Mouse (Mus musculus) intestine, postnatal 0 days (tissue): ENCODE data around the gene Rasip1. TPM values are rescaled to one million over a fixed set of nuclear protein-coding genes. Genes with fewer than 3 reads are reported as not detected.

Experiments used
- ATAC-seq: fragments of 200-750 bp; cut with Nextera tagmentation; 2 replicates; pipeline ENCODE4 v1.8.0; 2017; ENCODE audit warnings: mild to moderate bottlenecking, moderate TSS enrichment, moderate library complexity
- H3K27ac ChIP-seq: fragments of 300-500 bp; sonication (generic); 2 replicates; pipeline ENCODE4 v1.5.1; 2014; ENCODE audit warnings: mild to moderate bottlenecking, low read depth, low read length, moderate library complexity
- H3K27me3 ChIP-seq: fragments of 300-500 bp; sonication (generic); replicated peaks from 2 replicates; pipeline ENCODE4 v1.6.1; 2014; ENCODE audit warnings: low read length, mixed read lengths; ENCODE audit not compliant: control insufficient read depth, insufficient read depth
- H3K36me3 ChIP-seq: fragments of 300-500 bp; sonication (generic); 2 replicates; pipeline ENCODE4 v1.6.1; 2014; ENCODE audit warnings: mild to moderate bottlenecking, moderate library complexity; ENCODE audit not compliant: control insufficient read depth, insufficient read depth
- H3K4me1 ChIP-seq: fragments of 300-500 bp; sonication (generic); replicated peaks from 2 replicates; pipeline ENCODE4 v1.6.1; 2014; ENCODE audit warnings: antibody characterized with exemption, low read length, mixed read lengths; ENCODE audit not compliant: control insufficient read depth, insufficient read depth
- H3K4me2 ChIP-seq: fragments of 300-500 bp; sonication (generic); replicated peaks from 2 replicates; pipeline ENCODE4 v1.6.1; 2014; ENCODE audit warnings: low read depth, mild to moderate bottlenecking, moderate library complexity
- H3K4me3 ChIP-seq: fragments of 300-500 bp; sonication (generic); 2 replicates; pipeline ENCODE4 v1.5.1; 2014; ENCODE audit warnings: low read depth, low read length
- H3K9ac ChIP-seq: fragments of 300-500 bp; sonication (generic); 2 replicates; pipeline ENCODE4 v1.6.1; 2014; ENCODE audit warnings: mild to moderate bottlenecking, low read depth, low read length
- H3K9me3 ChIP-seq: fragments of 300-500 bp; sonication (generic); 2 replicates; pipeline ENCODE4 v1.6.1; 2016; ENCODE audit warnings: mixed run types; ENCODE audit not compliant: control insufficient read depth
- CTCF ChIP-seq: sonication (generic); IDR thresholded peaks from 2 replicates; pipeline ENCODE4 v1.5.1; 2016; ENCODE audit warnings: low read depth, mild to moderate bottlenecking, control low read depth, antibody characterized with exemption, moderate library complexity
- WGBS: fragments of 180-500 bp; shearing (Covaris S2); extraction: QIAGEN DNeasy Blood & Tissue Kit; methylation state at CpG from one replicate; pipeline ENCODE4 v1.1.7; 2014; 5-methylcytosine and 5-hydroxymethylcytosine counted together
- polyA plus RNA-seq: library from polyadenylated mRNA; unstranded; fragments of >200 nt; fragmentation: Nextera tagmentation; extraction: Ambion mirVana; gene quantifications from 2 replicates; pipeline ENCODE4 v1.2.1, GENCODE M21; 2015

Rasip1 gene
- polyA plus RNA-seq = 5.7 and 6.1 TPM in 2 replicates

DNA sequence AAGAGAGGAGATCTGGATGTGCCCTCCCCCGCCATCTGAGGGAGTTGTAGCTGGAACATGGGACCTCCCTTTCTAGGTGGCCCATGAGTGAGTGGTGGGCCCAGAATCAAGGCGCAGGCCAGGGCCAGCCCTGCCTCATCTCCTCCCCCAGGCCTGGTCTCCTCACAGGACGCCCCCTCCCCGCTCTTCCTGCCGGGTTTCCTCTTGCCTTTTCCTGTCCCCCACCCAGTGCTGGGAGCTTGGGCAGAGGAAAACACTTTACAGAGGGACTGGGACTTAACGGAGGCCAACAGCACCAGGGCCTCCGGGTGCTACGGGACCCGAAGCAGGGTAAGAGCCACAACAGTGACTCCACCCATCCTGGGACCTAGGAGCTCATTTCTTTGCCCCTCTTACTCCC is at the start of gene Rasip1:
Gene Rasip1, plus strand, starts transcription at position 228 of the 400 bp plus-strand sequence.
- TF ChIP-seq CTCF = no peak
- H3K9me3 ChIP-seq = no peaks in the 10 kb centered on the region
- WGBS = 85% methylated on average over 9 of the region's 9 CpGs
- peaks cover 73% of the 10 kb centered on the region for H3K27me3 ChIP-seq
- ATAC-seq = no peak
- H3K4me3 ChIP-seq = peak within 1 kb of the TSS; percentile 44
- peak within 1 kb of the TSS; percentile 28 for H3K27ac ChIP-seq
- no peaks in the 10 kb centered on the region; the same call in 1 of the 2 replicates for H3K4me1 ChIP-seq
- H3K4me2 ChIP-seq = peak within 1 kb of the TSS; percentile 78
- peak within 1 kb of the TSS; percentile 51 for H3K9ac ChIP-seq
- no peaks in the 10 kb centered on the region for H3K36me3 ChIP-seq

DNA sequence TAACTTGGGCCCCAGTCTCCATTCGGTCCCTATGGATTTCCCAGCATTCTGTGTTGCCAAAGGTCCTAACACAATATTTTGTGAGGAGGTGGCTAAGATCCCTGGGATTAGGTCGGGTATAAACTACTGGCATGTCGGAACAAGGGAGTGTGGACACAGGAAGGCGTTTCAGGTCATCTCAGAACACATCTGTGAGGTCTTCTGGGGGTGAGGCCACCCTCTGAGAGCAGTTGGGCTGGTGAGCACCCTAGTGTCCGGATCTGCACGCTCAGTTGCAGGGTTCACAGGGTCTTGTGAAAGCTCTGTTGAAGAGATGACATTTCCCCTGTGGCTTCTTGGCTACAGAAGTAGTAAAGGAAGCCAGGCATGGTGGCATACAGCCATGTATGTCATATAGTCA is 41.4 kb upstream of the Rasip1 start:
- no peaks in the 10 kb centered on the region for H3K9me3 ChIP-seq
- no peaks in the 10 kb centered on the region for H3K27me3 ChIP-seq
- H3K4me2 ChIP-seq = no peak overlapping the region
- no peak overlapping the region for H3K9ac ChIP-seq
- TF ChIP-seq CTCF = no peak
- H3K27ac ChIP-seq = no peak overlapping the region
- H3K36me3 ChIP-seq = peaks cover 18% of the 10 kb centered on the region; the same call in 1 of the 2 replicates
- no peak for ATAC-seq
- H3K4me1 ChIP-seq = no peaks in the 10 kb centered on the region
- WGBS = 97% methylated on average over 6 of the region's 6 CpGs
- H3K4me3 ChIP-seq = no peak overlapping the region

DNA sequence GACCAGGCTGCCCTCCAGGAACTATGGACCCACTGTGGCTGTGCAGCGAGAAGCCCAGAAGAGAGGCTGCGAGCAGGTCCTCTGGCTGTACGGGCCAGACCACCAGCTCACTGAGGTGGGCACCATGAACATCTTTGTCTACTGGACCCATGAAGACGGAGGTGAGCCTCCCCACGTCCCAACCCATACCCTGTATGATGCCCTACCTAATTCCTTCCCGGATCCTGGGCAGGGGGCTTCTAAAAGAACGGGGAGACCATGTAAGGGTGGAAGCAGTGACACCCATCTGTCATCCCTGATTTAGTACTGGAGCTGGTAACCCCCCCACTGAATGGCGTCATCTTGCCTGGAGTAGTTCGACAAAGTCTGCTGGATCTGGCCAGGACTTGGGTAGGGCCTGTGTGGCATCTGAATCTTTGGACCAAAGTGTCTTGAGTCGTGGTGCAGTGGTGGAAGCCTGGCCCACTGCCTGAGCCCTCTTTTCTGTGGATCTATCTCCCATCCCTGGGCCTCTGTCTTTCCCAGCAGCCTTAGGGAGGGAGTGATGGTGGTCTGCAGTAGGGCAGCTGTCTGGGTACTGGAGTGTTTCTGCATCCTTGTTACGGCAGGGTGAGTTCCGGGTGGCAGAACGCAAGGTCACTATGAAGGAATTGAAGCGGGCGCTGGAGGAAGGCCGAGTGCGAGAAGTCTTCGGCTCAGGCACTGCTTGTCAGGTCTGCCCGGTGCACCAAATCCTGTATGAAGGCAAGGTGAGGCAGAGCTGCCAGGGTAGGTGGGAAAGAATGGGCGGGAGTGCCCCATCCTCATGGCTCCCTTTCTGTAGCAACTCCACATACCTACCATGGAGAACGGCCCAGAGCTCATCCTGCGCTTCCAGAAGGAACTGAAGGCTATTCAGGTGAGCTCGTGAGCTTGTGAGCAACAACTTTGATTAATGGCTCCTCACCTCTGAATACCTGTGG is 39.4 kb upstream of the Rasip1 start:
- ATAC-seq = no peak
- H3K27ac ChIP-seq = no peak overlapping the region
- WGBS = 93% methylated on average over 23 of the region's 23 CpGs
- no peak for TF ChIP-seq CTCF
- H3K4me1 ChIP-seq = no peaks in the 10 kb centered on the region
- peaks cover 18% of the 10 kb centered on the region; the same call in 1 of the 2 replicates for H3K36me3 ChIP-seq
- H3K27me3 ChIP-seq = no peaks in the 10 kb centered on the region
- H3K4me2 ChIP-seq = no peak overlapping the region
- no peak overlapping the region for H3K4me3 ChIP-seq
- no peak overlapping the region for H3K9ac ChIP-seq
- no peaks in the 10 kb centered on the region for H3K9me3 ChIP-seq

DNA sequence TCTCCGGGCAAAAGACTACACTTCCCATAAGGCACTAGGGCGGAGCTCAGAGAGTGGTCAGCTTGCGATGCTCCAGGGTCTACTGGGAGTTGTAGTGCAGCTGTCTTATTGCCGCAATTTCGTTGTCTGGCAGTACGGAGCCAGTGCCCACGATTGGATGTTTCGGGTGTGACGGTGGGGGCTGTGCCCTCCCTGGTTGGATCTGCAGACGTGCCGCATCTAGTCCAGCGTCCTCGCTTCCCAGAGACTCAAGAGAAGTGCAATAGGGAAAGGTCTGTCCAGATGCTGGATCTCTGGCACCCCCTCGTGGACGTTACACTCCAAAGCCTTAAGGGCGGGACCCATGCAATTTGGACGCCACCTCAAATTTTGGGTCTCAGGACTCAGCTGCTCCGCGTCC is 38.1 kb upstream of the Rasip1 start:
- Histone ChIP-seq H3K4me2 (peak overlapping the region; percentile 58), H3K9ac (no peak overlapping the region), H3K4me3 (peak overlapping the region; percentile 33), H3K4me1 (no peaks in the 10 kb centered on the region), H3K36me3 (peaks cover 18% of the 10 kb centered on the region; the same call in 1 of the 2 replicates), H3K27me3 (no peaks in the 10 kb centered on the region), H3K9me3 (no peaks in the 10 kb centered on the region), H3K27ac (no peak overlapping the region)
- 5% methylated on average over 19 of the region's 19 CpGs for WGBS
- peak; percentile 97 for TF ChIP-seq CTCF
- ATAC-seq = peak; percentile 91

DNA sequence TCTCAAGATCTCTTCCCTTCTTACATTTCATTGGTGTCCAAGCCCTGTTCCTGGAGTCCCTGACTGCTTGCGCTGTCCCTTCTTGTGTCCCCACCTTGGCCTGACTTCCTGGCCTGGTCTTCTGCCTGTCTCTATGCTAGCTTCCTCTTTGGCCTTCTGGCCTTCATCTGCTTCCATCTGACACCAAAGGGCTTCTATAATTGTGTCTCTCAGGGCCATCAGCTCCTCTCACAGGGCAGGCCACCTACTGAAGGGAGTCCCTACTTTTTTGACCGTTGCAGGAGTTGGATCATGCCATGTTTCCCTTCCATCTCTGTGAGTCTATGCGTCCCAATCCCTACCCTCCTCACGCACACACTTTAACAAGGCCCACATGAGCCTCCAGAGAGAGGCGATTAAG is 37.4 kb upstream of the Rasip1 start:
- TF ChIP-seq CTCF = no peak
- Histone ChIP-seq H3K4me1 (no peaks in the 10 kb centered on the region), H3K9me3 (no peaks in the 10 kb centered on the region), H3K4me2 (no peak overlapping the region), H3K4me3 (no peak overlapping the region), H3K27me3 (no peaks in the 10 kb centered on the region), H3K9ac (no peak overlapping the region), H3K27ac (no peak overlapping the region), H3K36me3 (peaks cover 14% of the 10 kb centered on the region; the same call in 1 of the 2 replicates)
- no peak for ATAC-seq
- 95% methylated on average over 5 of the region's 5 CpGs for WGBS

DNA sequence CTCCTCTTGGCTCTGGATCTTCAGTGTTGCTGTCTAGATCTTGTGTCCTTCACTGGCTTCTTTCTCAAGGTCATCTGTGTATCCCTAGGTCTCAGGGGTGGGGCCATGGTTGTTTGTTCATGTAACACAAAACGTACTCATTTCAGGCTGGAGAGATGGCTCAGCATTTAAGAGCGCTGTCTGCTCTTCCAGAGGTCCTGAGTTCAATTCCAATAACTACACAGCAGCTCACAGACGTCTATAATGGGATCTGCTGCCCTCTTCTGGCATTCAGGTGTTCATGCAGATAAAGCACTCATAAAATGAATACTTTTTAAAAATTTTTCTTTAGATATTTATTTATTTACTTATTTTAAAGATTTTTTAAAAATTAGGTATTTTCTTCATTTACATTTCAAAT is 36.4 kb upstream of the Rasip1 start:
- peak; percentile 53 for TF ChIP-seq CTCF
- Histone ChIP-seq H3K9ac (no peak overlapping the region), H3K4me2 (no peak overlapping the region), H3K27ac (no peak overlapping the region), H3K9me3 (no peaks in the 10 kb centered on the region), H3K4me3 (no peak overlapping the region), H3K27me3 (peaks cover 4% of the 10 kb centered on the region; the same call in 1 of the 2 replicates), H3K4me1 (no peaks in the 10 kb centered on the region), H3K36me3 (peaks cover 6% of the 10 kb centered on the region; the same call in 1 of the 2 replicates)
- ATAC-seq = no peak
- 56% methylated on average over 3 of the region's 3 CpGs for WGBS
